ENCODE assay signal across 18 mouse cellular contexts in the genomic region with DNA sequence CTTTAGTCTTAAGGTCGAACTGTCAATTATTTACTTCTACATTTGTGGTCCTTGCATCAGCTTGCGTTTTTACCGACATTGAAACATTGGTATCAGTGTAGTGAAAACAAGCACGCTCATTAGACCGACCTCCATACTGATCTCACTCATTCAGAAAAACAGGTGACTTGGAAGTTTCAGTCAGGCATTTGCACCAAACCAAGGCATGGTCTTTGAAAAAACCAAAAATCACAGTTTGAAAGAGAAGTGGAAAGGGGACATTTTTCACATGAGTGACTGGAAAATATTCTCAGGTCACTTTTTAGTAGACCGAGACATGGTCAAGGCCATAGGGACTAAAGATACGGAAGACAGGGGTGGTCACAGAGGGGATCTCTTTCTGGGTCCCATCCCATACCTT.
"Had no signal": no experiment of that assay in that cellular context is flagged by ENCODE, and none has a peak within 500 bp of the region (broad histone marks: within the 10 kb centered on the region; RNA-seq: fewer than 3 reads in every experiment).

No protein-coding gene starts in this region.

- DNase-seq: lung, embryonic 14.5 days; lung, postnatal 10 days; lung, postnatal 4 days; midbrain, embryonic 14.5 days; retina, postnatal 1 day; right cerebral cortex, adult 18-20 months; right cerebral cortex, postnatal 25 days; right cerebral cortex, postnatal 4 days; spleen, adult 18-20 months; thymus, adult 18-20 months; thymus, postnatal 14 days; thymus, postnatal 36 days had no signal

- H3K36me3 ChIP-seq: midbrain, embryonic 10.5 days; midbrain, embryonic 12.5 days; neural tube, embryonic 13.5 days; neural tube, embryonic 15.5 days had no signal

- H3K4me3 ChIP-seq: midbrain, embryonic 10.5 days; midbrain, embryonic 12.5 days; myocyte; neural tube, embryonic 13.5 days; neural tube, embryonic 15.5 days had no signal

- H3K27ac ChIP-seq: midbrain, embryonic 10.5 days; midbrain, embryonic 12.5 days; neural tube, embryonic 13.5 days; neural tube, embryonic 15.5 days had no signal

- ATAC-seq: midbrain, embryonic 16.5 days had no signal

- H3K9me3 ChIP-seq: midbrain, embryonic 10.5 days; midbrain, embryonic 12.5 days; neural tube, embryonic 13.5 days; neural tube, embryonic 15.5 days had no signal

- H3K9ac ChIP-seq: lung, embryonic 14.5 days; midbrain, embryonic 12.5 days; neural tube, embryonic 13.5 days; neural tube, embryonic 15.5 days had no signal

- H3K4me2 ChIP-seq: lung, embryonic 14.5 days; midbrain, embryonic 12.5 days; neural tube, embryonic 13.5 days; neural tube, embryonic 15.5 days had no signal
